Mouse (Mus musculus) WW6 (cell line): ENCODE measurements at regions not wholly inside any gene's neighbourhood (a gene's known extent, or its start where the extent isn't known, plus 50 kb on each side); places are given as distances from the start of the nearest gene placed in this dataset.

Experiments used
- DNase-seq: peaks from one replicate; pipeline ENCODE4 v3.0.0-alpha.2; 2013; ENCODE audit warnings: low read depth, low spot score

DNA sequence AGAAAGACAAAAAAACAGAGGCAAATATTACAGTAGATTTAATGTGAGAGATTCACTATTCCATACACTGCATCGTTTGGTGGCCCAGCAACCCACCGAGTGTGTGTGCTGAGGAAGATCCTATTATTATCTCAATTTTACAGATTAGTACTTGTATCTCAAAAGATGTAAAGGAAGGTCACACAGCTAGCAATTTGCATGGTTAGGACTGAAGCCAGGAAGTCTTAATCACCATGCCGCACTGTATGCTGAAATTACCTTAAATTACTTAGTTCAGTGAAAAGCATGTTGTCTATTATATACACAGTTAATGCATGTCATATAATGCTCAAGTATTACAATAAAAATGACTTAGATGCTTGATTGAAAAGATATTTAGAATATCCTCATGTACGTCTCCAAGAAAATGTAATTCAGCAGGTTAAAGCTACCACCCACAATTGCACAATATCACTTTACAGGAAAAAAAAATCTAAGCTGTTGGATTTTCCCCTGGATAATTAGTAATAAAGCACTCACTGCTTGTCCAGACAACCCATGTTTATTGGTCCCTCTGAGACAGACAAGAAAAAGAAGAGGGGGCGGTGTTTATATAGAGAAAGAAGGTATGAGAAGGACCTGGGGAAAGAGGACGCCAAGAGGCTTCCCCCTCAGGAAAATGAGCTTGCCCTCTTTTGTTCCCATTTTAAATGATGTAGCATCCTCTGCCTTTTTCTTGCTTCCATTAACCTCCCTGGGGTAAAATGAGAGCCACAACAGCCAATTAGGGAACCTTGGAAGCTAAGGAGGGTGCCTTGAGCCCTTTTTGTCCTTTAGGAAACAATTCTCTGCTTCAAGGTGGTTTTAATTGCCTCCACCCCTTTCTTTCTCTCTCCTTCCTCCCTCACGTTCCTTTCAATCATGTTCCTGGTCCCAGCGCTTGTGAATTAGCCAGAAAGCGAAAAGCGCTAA is 204.6 kb upstream of the Xrcc4 start:
- no peak for DNase-seq

GRCm38 (mm10) chr13:90292905-90293304 is 203.5 kb upstream of the Xrcc4 start:
- no peak for DNase-seq

DNA sequence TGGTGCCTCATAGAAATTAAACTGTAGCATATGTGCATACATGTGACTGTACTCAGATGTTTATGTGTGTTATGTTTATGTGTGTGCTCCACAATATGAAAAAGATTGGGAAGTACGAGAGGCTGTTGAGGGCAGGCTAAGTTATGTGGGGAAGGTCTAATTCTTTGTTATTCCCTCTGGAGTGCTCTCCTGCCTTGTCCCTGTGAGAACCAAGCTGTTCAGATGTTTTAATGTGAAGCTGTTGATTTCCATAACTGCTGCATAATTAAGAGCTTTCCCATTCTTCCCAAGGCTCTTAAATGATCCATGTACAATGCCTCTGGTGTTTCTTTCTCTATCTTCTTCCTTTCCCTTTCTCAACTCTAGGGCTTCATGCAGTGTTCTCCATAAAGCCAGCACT is 202.7 kb upstream of the Xrcc4 start:
- no peak for DNase-seq

DNA sequence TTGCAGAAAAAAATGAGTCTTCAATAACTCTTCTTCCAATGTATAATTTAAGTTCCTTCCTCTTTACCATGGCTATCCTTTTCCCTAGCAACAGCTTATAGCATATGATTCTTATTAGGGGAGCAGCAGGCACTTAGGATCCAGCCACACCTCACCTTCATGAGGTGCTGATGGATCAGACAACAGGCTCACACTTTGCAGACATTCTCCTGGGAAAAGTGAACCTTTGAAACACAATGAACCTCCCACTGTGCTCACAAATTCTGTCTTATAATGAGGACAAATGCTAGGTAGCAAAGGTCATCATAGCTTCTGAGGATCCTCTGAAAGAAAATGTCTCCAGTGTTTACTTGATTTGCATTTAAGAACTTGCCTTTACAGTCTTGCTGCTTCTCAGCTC is 191.6 kb upstream of the Xrcc4 start:
- DNase-seq, result no peak

GRCm38 (mm10) chr13:90279786-90280382 is 190.5 kb upstream of the Xrcc4 start:
- no peak for DNase-seq

- no peak for DNase-seq
Measured at GRCm38 (mm10) chr13:90279355-90279754, 189.9 kb upstream of the Xrcc4 start.

GRCm38 (mm10) chr13:90259071-90259742 is 169.8 kb upstream of the Xrcc4 start:
- DNase-seq, result no peak

GRCm38 (mm10) chr13:90252981-90253380 is 163.6 kb upstream of the Xrcc4 start:
- DNase-seq, result no peak

- DNase-seq, result peak; percentile 14
Measured at GRCm38 (mm10) chr13:90245997-90246765, 156.8 kb upstream of the Xrcc4 start.

- DNase-seq, result no peak
Measured at GRCm38 (mm10) chr13:90238331-90238730, 148.9 kb upstream of the Xrcc4 start.

- no peak for DNase-seq
Measured at GRCm38 (mm10) chr13:90233986-90234385, 144.6 kb upstream of the Xrcc4 start.

DNA sequence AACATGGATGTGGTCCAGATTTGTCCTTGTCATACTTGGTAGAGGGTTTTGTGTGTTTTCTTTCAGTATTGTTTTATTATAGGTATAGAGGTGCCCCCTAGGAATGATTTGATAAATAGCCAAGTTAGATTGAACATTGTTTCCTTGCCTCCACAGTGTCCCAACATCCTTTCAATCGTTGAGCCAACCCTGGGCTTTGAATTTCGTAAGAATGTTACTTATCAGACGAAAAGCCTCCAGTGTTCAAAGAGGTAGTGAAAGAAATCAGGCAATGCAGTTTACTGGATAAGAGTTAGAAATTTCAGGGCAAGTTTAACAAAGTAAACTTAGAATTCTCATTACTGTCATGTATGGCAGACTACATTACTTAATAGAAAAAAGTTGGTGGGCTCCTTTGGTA is 144.2 kb upstream of the Xrcc4 start:
- DNase-seq, result no peak

- no peak for DNase-seq
Measured at GRCm38 (mm10) chr13:90229106-90229505, 139.7 kb upstream of the Xrcc4 start.

DNA sequence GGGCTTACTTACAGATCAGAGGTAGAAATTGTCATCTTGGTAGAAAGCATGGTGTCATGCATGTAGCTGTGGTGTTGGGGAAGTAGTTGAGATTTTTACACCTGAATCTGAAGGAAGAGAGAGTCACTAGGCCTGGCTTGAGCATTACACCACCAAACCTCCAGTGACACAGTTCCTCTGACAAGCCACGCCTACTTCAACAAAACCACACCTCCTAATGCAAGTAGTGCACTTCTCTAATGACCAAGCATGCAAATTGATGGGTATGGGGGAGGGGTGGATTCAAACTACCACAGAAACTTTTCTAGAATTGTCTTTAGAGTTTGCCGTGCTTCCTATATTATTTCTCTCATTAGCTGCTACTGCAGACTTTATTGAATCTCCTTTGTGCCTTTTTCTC is 136.8 kb upstream of the Xrcc4 start:
- DNase-seq, result no peak

GRCm38 (mm10) chr13:90212390-90212789 is 123.0 kb upstream of the Xrcc4 start:
- no peak for DNase-seq

DNA sequence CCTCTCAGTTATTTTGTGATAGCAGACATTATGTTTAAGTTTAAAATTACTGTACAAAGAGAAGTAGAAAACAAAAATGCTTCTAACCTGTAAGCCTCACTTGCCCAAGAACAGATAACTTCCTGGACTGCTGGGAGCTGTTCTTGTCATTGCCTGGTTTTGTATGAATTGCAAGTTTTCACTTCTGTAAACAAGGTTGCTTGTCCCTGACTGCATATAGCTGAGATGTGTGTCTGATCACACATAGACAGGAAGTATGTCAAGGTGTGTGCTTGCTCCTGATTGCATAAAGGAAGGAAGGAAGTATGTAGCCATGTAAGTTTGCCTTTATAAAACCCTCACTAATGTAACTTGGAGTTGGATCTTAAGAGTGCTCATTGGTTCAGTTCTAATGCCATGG is 118.5 kb upstream of the Xrcc4 start:
- no peak for DNase-seq
